Mouse (Mus musculus): ENCODE data around the gene Apba3. TPM values are rescaled to one million over a fixed set of nuclear protein-coding genes. Genes with fewer than 3 reads are reported as not detected.

Apba3 gene
- total and polyA plus RNA-seq, 2 experiments from 2014 or later = 24.8 to 43.3 TPM

DNA sequence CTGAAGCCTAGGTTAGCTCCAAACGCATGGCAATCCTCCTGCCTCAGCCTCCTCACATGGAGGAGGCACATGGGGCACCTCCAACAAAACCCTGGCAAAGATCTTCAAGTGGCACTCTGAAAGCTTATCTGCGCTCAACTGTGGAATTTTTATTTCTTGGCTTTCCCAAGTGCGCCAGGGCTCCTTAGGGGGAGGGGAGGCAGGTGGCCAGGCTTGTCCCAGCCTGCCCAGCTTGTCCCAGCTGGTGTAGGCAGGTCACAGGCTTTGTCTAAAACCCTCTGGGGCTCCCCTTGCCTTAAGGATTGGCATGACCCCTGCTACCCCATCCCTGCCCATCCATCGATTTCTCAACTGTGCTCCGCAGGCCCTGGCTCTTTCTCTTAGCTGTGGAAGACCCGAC is 17.4 kb downstream of the Apba3 start:
- DNase-seq (no peak), ATAC-seq (no peak)
- Histone ChIP-seq H3K27me3 (ENCODE audit: insufficient read depth, low read length) (no peaks in the 10 kb centered on the region), H3K4me2 (ENCODE audit: low read depth) (no peak overlapping the region), H3K9me3 (ENCODE audit: low read length) (no peaks in the 10 kb centered on the region), H3K9ac (no peak overlapping the region), H3K4me1 (ENCODE audit: insufficient read depth) (no peaks in the 10 kb centered on the region), H3K4me3 (ENCODE audit: low read depth, low read length) (no peak overlapping the region), H3K27ac (ENCODE audit: low read depth, low read length) (no peak overlapping the region), H3K36me3 (ENCODE audit: insufficient read depth) (no peaks in the 10 kb centered on the region)
- no peak for TF ChIP-seq CTCF (IDR thresholded peaks at IDR 0.05; ENCODE audit: low read depth)
- 67% methylated on average over 6 of the region's 6 CpGs for WGBS

DNA sequence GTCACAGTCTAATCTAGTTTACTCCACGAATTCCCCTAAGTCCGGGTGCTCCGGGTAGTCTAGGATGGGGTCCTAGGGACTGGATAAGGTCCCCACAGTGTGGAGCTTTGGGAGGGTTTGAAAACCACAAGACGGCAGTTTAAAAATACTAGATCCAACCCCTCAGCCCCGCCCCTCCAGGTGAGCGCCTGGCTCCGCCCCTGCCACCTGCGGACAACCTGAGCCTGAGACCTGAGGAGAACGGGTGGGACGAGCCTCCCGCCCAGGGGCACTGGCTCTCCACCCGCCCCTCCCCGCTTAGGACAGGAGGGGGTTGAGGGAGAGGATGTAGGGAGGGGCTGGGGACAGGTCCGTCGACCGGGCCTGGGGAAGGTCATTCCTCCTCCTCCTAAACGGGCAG is 18.0 kb downstream of the Apba3 start:
- no peaks in the 10 kb centered on the region for H3K4me1 ChIP-seq (ENCODE audit: insufficient read depth)
- H3K27me3 ChIP-seq (ENCODE audit: insufficient read depth, low read length) = no peaks in the 10 kb centered on the region
- DNase-seq (no peak), ATAC-seq (no peak)
- no peak for TF ChIP-seq CTCF (IDR thresholded peaks at IDR 0.05; ENCODE audit: low read depth)
- H3K27ac ChIP-seq (ENCODE audit: low read depth, low read length) = no peak overlapping the region
- H3K36me3 ChIP-seq (ENCODE audit: insufficient read depth) = no peaks in the 10 kb centered on the region
- H3K4me2 ChIP-seq (ENCODE audit: low read depth) = peak overlapping the region; percentile 82
- H3K9ac ChIP-seq = no peak overlapping the region
- peak overlapping the region; percentile 52 for H3K4me3 ChIP-seq (ENCODE audit: low read depth, low read length)
- H3K9me3 ChIP-seq (ENCODE audit: low read length) = no peaks in the 10 kb centered on the region
- 16% methylated on average over 17 of the region's 17 CpGs for WGBS

DNA sequence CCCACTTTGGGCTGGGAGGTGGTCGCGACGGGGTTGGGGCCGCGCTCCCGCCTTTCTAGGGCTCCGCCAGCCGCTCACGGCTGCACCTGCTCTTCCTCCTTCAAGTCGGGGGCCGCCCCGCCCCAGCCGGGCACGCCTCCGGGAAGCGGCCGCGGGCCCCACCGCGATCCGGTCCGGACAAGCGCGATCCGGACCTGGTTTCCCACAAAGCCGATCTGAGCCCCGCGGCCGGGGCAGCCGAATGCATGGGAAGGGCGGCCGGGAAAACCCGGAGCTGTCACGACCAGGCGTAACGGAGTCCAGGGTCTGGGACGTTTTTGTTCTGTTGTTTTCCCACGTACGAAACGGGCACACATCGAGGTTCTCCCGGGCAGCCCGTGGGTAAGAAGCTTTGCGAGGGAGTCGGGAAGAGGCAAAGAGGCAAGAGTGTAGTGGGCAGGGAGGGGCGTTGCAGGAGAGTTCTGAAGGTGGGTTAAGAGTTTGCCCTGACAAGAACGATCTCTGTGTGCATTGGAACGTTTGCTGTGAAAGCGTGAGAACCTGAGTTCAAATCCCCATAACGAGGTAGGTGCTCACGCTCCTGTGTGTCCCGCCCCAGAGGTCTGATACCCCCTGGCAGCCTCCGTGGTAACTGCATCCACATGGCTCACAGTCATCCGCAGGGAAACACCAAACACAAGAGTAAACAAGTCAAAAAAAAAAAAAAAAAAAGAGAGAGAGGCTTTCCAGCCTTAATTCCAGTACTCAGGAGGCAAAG is 19.1 kb downstream of the Apba3 start:
- Histone ChIP-seq H3K4me3 (ENCODE audit: low read depth, low read length) (peak overlapping the region; percentile 52), H3K27ac (ENCODE audit: low read depth, low read length) (no peak overlapping the region), H3K9me3 (ENCODE audit: low read length) (no peaks in the 10 kb centered on the region), H3K4me2 (ENCODE audit: low read depth) (peak overlapping the region; percentile 82), H3K4me1 (ENCODE audit: insufficient read depth) (no peaks in the 10 kb centered on the region), H3K9ac (peak overlapping the region; percentile 54), H3K27me3 (ENCODE audit: insufficient read depth, low read length) (no peaks in the 10 kb centered on the region), H3K36me3 (ENCODE audit: insufficient read depth) (no peaks in the 10 kb centered on the region)
- peak; percentile 94 for DNase-seq
- peak; percentile 10; the same call in 1 of the 2 replicates for TF ChIP-seq CTCF (IDR thresholded peaks at IDR 0.05; ENCODE audit: low read depth)
- ATAC-seq = peak; percentile 89
- 1% methylated on average over 54 of the region's 54 CpGs for WGBS

DNA sequence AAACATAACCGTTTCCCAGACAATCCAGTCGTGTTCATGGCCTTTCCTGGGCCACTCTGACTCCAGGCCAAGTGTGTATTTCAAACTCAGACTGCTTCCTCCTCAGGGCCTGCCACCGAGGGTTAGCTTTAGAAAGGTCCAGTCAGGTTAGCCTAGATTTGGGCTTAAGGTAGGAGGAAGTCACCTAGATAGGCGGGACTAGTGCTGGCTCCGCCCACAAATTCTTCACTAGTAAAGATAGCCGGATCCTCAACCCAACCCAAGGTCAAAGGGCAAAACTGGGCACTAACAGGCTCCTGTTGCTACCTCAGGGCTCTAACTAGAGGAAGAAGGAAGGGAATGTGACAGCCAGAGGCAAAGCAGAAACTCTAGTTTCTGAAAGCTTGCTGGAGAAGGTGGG is 19.8 kb downstream of the Apba3 start:
- Histone ChIP-seq H3K9me3 (ENCODE audit: low read length) (no peaks in the 10 kb centered on the region), H3K4me3 (ENCODE audit: low read depth, low read length) (no peak overlapping the region), H3K27ac (ENCODE audit: low read depth, low read length) (no peak overlapping the region), H3K9ac (no peak overlapping the region), H3K27me3 (ENCODE audit: insufficient read depth, low read length) (no peaks in the 10 kb centered on the region), H3K4me1 (ENCODE audit: insufficient read depth) (no peaks in the 10 kb centered on the region), H3K36me3 (ENCODE audit: insufficient read depth) (no peaks in the 10 kb centered on the region), H3K4me2 (ENCODE audit: low read depth) (no peak overlapping the region)
- ATAC-seq (no peak), DNase-seq (no peak)
- WGBS = 44% methylated on average over 6 of the region's 6 CpGs
- TF ChIP-seq CTCF (IDR thresholded peaks at IDR 0.05; ENCODE audit: low read depth) = no peak

DNA sequence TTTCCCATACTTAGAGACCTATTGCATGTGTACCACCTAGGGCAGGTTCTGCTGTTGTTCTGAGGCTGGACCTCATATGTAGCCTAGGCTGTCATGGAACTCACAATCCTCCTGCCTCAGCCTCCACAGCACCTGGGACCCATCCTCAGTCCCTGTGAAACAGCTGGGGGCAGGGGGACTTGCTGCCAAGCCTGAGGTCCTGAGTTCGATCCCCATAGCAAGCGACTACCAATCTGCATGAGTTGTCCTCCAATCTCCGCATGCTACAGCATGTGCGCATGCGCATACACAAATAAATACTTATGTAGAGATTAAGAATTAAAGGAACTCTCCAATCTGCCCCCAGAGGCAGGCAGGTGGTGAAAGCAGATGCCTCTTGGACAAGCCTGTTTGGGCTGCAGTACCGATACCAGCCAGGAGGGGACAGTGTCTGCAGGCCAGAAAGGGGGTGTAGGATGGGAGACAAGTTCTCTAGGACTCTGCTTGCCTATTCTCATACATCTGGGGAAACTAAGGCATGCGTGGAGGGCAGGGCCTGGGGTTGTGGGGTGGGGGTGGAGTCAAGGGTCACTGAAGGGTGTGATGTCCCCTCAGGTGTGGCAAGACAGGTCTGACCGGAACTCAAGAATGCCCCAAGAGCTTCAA is 20.9 kb downstream of the Apba3 start:
- no peak overlapping the region for H3K4me2 ChIP-seq (ENCODE audit: low read depth)
- TF ChIP-seq CTCF (IDR thresholded peaks at IDR 0.05; ENCODE audit: low read depth) = peak; percentile 79
- H3K27me3 ChIP-seq (ENCODE audit: insufficient read depth, low read length) = no peaks in the 10 kb centered on the region
- DNase-seq (no peak), ATAC-seq (no peak)
- no peaks in the 10 kb centered on the region for H3K9me3 ChIP-seq (ENCODE audit: low read length)
- H3K9ac ChIP-seq = no peak overlapping the region
- no peaks in the 10 kb centered on the region for H3K4me1 ChIP-seq (ENCODE audit: insufficient read depth)
- WGBS = 65% methylated on average over 8 of the region's 8 CpGs
- H3K36me3 ChIP-seq (ENCODE audit: insufficient read depth) = no peaks in the 10 kb centered on the region
- H3K27ac ChIP-seq (ENCODE audit: low read depth, low read length) = no peak overlapping the region
- no peak overlapping the region for H3K4me3 ChIP-seq (ENCODE audit: low read depth, low read length)

DNA sequence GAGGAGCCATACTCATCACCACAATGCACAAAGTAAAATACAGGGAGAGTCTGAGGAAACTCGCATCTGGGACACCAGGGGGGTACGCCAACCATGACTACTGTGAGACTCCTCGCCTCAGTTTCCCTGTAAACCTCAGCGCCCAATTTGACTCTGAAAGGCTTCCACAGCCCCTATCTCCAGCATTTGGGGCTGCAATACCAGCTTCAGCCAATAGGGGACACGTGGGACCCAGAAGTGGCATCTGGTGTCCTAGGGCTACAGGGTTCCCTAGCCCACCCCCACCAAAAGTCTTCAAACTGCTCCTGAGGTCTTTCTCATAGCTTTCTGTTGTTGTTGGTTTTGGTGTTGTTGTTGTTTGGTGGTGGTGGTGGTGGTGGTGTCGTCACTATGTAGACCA is 21.8 kb downstream of the Apba3 start:
- Histone ChIP-seq H3K4me2 (ENCODE audit: low read depth) (no peak overlapping the region), H3K27me3 (ENCODE audit: insufficient read depth, low read length) (no peaks in the 10 kb centered on the region), H3K9ac (no peak overlapping the region), H3K4me1 (ENCODE audit: insufficient read depth) (no peaks in the 10 kb centered on the region), H3K36me3 (ENCODE audit: insufficient read depth) (no peaks in the 10 kb centered on the region), H3K9me3 (ENCODE audit: low read length) (no peaks in the 10 kb centered on the region), H3K27ac (ENCODE audit: low read depth, low read length) (no peak overlapping the region), H3K4me3 (ENCODE audit: low read depth, low read length) (no peak overlapping the region)
- ATAC-seq = no peak
- TF ChIP-seq CTCF (IDR thresholded peaks at IDR 0.05; ENCODE audit: low read depth) = peak; percentile 69
- no peak for DNase-seq
- WGBS = 42% methylated on average over 6 of the region's 6 CpGs

DNA sequence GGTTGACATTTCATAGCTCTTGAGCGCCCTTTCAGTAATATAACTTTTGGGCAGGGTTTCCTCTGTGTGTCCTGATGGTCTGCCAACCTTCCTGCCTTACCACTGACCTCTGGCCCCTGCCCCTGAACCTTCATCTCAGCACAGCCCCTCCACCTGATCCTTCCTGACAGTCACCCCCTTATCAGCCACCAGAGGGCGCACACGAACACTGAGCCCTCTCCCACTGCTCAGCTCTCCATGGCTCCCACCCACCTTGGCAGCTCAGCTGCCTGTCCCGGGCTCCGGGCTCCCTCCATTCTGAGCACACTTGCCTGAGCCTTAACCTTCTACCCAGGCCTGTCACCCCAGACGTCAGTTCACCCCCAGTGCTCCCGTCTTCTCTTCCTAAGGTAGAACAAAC is 22.5 kb downstream of the Apba3 start:
- H3K4me2 ChIP-seq (ENCODE audit: low read depth) = no peak overlapping the region; the same call in 1 of the 2 replicates
- peak; percentile 81 for DNase-seq
- H3K27me3 ChIP-seq (ENCODE audit: insufficient read depth, low read length) = no peaks in the 10 kb centered on the region
- no peaks in the 10 kb centered on the region for H3K36me3 ChIP-seq (ENCODE audit: insufficient read depth)
- 0% methylated on average over 7 of the region's 7 CpGs for WGBS
- H3K9me3 ChIP-seq (ENCODE audit: low read length) = no peaks in the 10 kb centered on the region
- ATAC-seq = no peak
- no peak overlapping the region for H3K4me3 ChIP-seq (ENCODE audit: low read depth, low read length)
- peak; percentile 94 for TF ChIP-seq CTCF (IDR thresholded peaks at IDR 0.05; ENCODE audit: low read depth)
- no peak overlapping the region for H3K27ac ChIP-seq (ENCODE audit: low read depth, low read length)
- no peak overlapping the region for H3K9ac ChIP-seq
- peaks cover 4% of the 10 kb centered on the region; the same call in 1 of the 2 replicates for H3K4me1 ChIP-seq (ENCODE audit: insufficient read depth)
